Mouse (Mus musculus) liver, embryonic 12.5 days (tissue): ENCODE results near the gene Gm5617. TPM values are rescaled to one million over a fixed set of nuclear protein-coding genes. Genes with fewer than 3 reads are reported as not detected.
"Not testable (repeated sequence)": the region's sequence is repeated elsewhere in the genome, so short reads cannot be mapped to it uniquely, and the experiment has no call there.

Source experiments
- ATAC-seq: fragments of 200-750 bp; cut with Nextera tagmentation; 2 replicates; pipeline ENCODE4 v1.8.0; 2017; ENCODE audit warnings: moderate number of reproducible peaks, mild to moderate bottlenecking, moderate library complexity
- H3K27ac ChIP-seq: fragments of 300-500 bp; sonication (generic); 2 replicates; pipeline ENCODE4 v1.5.1; 2016; ENCODE audit warnings: mild to moderate bottlenecking
- H3K27me3 ChIP-seq: fragments of 300-500 bp; sonication (generic); replicated peaks from 2 replicates; pipeline ENCODE4 v1.6.1; 2016; ENCODE audit warnings: mild to moderate bottlenecking, moderate library complexity
- H3K36me3 ChIP-seq: fragments of 300-500 bp; sonication (generic); 2 replicates; pipeline ENCODE4 v1.6.1; 2016; ENCODE audit warnings: mild to moderate bottlenecking, moderate library complexity
- H3K4me1 ChIP-seq: fragments of 300-500 bp; sonication (generic); 2 replicates; pipeline ENCODE4 v1.6.1; 2016
- H3K4me2 ChIP-seq: fragments of 300-500 bp; sonication (generic); 2 replicates; pipeline ENCODE4 v1.6.1; 2016; ENCODE audit warnings: mild to moderate bottlenecking, moderate library complexity
- H3K4me3 ChIP-seq: fragments of 300-500 bp; sonication (generic); 2 replicates; pipeline ENCODE4 v1.5.1; 2016; ENCODE audit warnings: mild to moderate bottlenecking, moderate library complexity
- H3K9ac ChIP-seq: fragments of 300-500 bp; sonication (generic); 2 replicates; pipeline ENCODE4 v1.6.1; 2016; ENCODE audit warnings: mild to moderate bottlenecking, moderate library complexity
- H3K9me3 ChIP-seq: fragments of 300-500 bp; sonication (generic); replicated peaks from 2 replicates; pipeline ENCODE4 v1.6.1; 2016; ENCODE audit warnings: mild to moderate bottlenecking, moderate library complexity
- WGBS: fragments of 180-500 bp; shearing (Covaris S2); methylation state at CpG from one replicate; pipeline ENCODE4 v1.1.7; 2016; ENCODE audit not compliant: insufficient replicate concordance; 5-methylcytosine and 5-hydroxymethylcytosine counted together
- polyA plus RNA-seq: library from polyadenylated mRNA; unstranded; fragments of >200 nt; fragmentation: Nextera tagmentation; extraction: Ambion mirVana; gene quantifications from 2 replicates; pipeline ENCODE4 v1.2.1, GENCODE M21; 2016

Gm5617 gene
- 22.1 and 22.4 TPM in 2 replicates for polyA plus RNA-seq

- ATAC-seq: peak; percentile 100
- peak within 1 kb of the TSS; percentile 94 for H3K4me3 ChIP-seq
- H3K4me1 ChIP-seq: peaks cover 29% of the 10 kb centered on the region
- peak within 1 kb of the TSS; percentile 91 for H3K9ac ChIP-seq
- peak within 1 kb of the TSS; percentile 85 for H3K4me2 ChIP-seq
- 0 out of 2 replicates have a peak, but pooled peaks cover 3% of the 10 kb centered on the region for H3K27me3 ChIP-seq
- H3K27ac ChIP-seq: peak within 1 kb of the TSS; percentile 89
- WGBS: under 1% methylated on average over 72 of the region's 72 CpGs
- no peaks in the 10 kb centered on the region for H3K9me3 ChIP-seq
- H3K36me3 ChIP-seq: peaks cover 39% of the 10 kb centered on the region
These were observed at the start of gene Gm5617, which contains the start of gene Rbm7 for GRCm38 (mm10) chr9:48494817-48495547. Gene Gm5617, plus strand, starts transcription at chr9:48495442. Gene Rbm7, minus strand, starts transcription at chr9:48495299.

DNA sequence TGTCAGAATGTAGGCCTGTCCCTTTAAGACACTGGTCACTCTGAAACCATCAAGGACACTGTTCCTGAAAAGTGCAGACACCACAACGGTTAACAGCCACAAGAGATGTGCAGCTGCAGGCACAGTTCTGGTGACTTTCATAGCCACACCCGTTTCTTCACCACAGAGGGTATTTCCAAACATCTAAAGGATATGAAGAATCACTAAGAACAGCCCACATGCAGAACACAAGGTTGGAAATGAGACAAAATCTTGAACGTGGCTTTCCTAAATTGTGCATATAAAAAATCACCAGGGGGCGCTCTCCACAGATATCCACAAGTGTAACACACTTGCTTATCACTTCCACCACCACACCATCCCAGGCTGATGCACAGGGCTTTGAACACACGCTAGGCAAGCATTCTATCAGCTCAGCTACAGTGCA, 47.4 kb upstream of the Gm5617 start:
- Histone ChIP-seq H3K9me3 (no peaks in the 10 kb centered on the region), H3K27me3 (no peaks in the 10 kb centered on the region), H3K4me2 (no peak overlapping the region), H3K36me3 (no peaks in the 10 kb centered on the region), H3K9ac (no peak overlapping the region), H3K4me1 (no peaks in the 10 kb centered on the region), H3K27ac (no peak overlapping the region), H3K4me3 (no peak overlapping the region)
- peak; percentile 59; the same call in 1 of the 2 replicates for ATAC-seq
- 20% methylated on average over 5 of the region's 5 CpGs for WGBS

GRCm38 (mm10) chr9:48450066-48450465, 45.2 kb upstream of the Gm5617 start:
- no peaks in the 10 kb centered on the region for H3K4me1 ChIP-seq
- H3K9me3 ChIP-seq: no peaks in the 10 kb centered on the region
- H3K4me3 ChIP-seq: no peak overlapping the region
- no peak overlapping the region for H3K4me2 ChIP-seq
- no peak overlapping the region for H3K9ac ChIP-seq
- 76% methylated on average over 17 of the region's 17 CpGs for WGBS
- no peaks in the 10 kb centered on the region for H3K36me3 ChIP-seq
- ATAC-seq: no peak
- H3K27me3 ChIP-seq: no peaks in the 10 kb centered on the region
- H3K27ac ChIP-seq: no peak overlapping the region

DNA sequence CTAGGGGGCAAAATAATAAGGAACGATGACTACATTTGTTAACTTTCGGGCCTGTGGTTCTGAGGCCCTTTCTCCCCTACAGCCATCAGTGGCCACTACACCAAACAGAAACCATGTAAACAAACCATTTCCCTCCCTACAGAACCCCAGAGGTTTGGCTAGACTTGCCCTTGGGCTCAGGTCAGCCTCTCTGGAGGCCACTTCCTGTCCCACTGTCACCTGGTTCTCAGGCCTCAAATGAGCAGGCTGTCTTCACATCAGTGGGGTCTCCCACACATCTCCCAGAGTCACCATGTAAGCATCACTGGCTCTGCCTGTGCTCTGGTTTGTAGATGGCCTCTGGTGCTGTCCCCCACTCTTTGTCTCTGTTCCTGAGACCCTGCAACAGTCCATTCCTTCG, 39.3 kb upstream of the Gm5617 start:
- no peak for ATAC-seq
- H3K4me1 ChIP-seq: no peaks in the 10 kb centered on the region
- no peak overlapping the region for H3K4me3 ChIP-seq
- H3K27ac ChIP-seq: no peak overlapping the region
- no peaks in the 10 kb centered on the region for H3K27me3 ChIP-seq
- H3K9ac ChIP-seq: no peak overlapping the region
- H3K36me3 ChIP-seq: no peaks in the 10 kb centered on the region
- H3K4me2 ChIP-seq: no peak overlapping the region
- 79% methylated on average over 3 of the region's 3 CpGs for whole genome bisulfite sequencing
- no peaks in the 10 kb centered on the region for H3K9me3 ChIP-seq

DNA sequence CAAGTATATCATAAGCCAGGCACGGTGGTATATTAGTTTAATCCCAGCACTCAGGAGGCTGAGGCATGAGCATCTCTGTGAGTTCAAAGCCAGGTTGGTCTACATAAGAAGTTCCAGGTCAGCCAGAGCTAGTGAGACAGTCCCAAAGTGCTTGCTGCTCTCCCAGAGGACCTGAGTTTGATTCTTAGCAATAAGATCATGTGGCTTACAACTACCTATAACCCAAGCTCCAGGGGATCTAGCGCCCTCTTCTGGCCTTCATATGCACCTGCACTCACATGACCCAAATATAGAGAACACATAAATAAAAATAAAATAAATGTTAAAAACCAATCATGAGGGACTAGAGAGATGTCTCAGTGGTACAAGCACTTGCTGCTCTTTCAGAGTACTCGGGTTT, 36.4 kb upstream of the Gm5617 start:
- Histone ChIP-seq H3K36me3 (no peaks in the 10 kb centered on the region), H3K9ac (no peak overlapping the region), H3K4me2 (no peak overlapping the region), H3K9me3 (no peaks in the 10 kb centered on the region), H3K4me3 (no peak overlapping the region), H3K27ac (no peak overlapping the region), H3K27me3 (no peaks in the 10 kb centered on the region), H3K4me1 (no peaks in the 10 kb centered on the region)
- WGBS: 51% methylated on average over 3 of the region's 3 CpGs
- no peak for ATAC-seq

- no peak overlapping the region for H3K9ac ChIP-seq
- no peaks in the 10 kb centered on the region for H3K36me3 ChIP-seq
- no peaks in the 10 kb centered on the region for H3K9me3 ChIP-seq
- no peak for ATAC-seq
- no peak overlapping the region for H3K4me2 ChIP-seq
- H3K27me3 ChIP-seq: no peaks in the 10 kb centered on the region
- no peaks in the 10 kb centered on the region for H3K4me1 ChIP-seq
- H3K4me3 ChIP-seq: no peak overlapping the region
- H3K27ac ChIP-seq: no peak overlapping the region
- WGBS: 87% methylated on average over 5 of the region's 5 CpGs
These were observed 35.9 kb upstream of the Gm5617 start for GRCm38 (mm10) chr9:48459391-48459790.

DNA sequence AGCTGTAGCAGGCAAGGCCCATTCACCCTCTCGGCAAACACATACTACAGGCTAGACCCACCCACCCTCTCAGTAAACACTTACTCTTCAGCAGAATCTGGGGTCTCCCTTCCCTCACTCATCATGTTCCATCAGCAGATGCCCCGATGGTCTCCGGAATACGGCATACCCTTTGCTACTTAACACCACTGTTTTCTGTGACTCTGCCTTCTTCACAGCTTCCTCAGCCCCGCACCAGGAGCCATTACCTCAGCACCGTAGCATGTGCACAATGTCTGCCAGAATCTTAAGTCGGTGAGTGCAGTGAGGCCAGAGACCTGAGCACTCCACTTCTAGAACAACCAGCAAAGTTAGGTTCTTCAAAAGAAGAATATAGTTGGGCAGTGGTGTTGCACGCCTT, 34.5 kb upstream of the Gm5617 start:
- ATAC-seq: no peak
- 84% methylated on average over 8 of the region's 8 CpGs for WGBS

GRCm38 (mm10) chr9:48461545-48461944, 33.7 kb upstream of the Gm5617 start:
- H3K4me1 ChIP-seq: no peaks in the 10 kb centered on the region
- no peak overlapping the region for H3K9ac ChIP-seq
- peaks cover 7% of the 10 kb centered on the region; the same call in 1 of the 2 replicates for H3K9me3 ChIP-seq
- no peak for ATAC-seq
- 74% methylated on average over 3 of the region's 3 CpGs for WGBS
- no peak overlapping the region for H3K27ac ChIP-seq
- no peak overlapping the region for H3K4me3 ChIP-seq
- peaks cover 12% of the 10 kb centered on the region for H3K36me3 ChIP-seq
- no peaks in the 10 kb centered on the region for H3K27me3 ChIP-seq
- no peak overlapping the region for H3K4me2 ChIP-seq

More for the DNA sequence above, 34.5 kb upstream of the Gm5617 start:
- H3K27ac ChIP-seq: no peak overlapping the region
- no peak overlapping the region for H3K4me3 ChIP-seq
- H3K4me2 ChIP-seq: no peak overlapping the region
- peaks cover 7% of the 10 kb centered on the region for H3K36me3 ChIP-seq
- no peak overlapping the region for H3K9ac ChIP-seq
- H3K9me3 ChIP-seq: peaks cover 6% of the 10 kb centered on the region; the same call in 1 of the 2 replicates
- H3K27me3 ChIP-seq: no peaks in the 10 kb centered on the region
- H3K4me1 ChIP-seq: no peaks in the 10 kb centered on the region

DNA sequence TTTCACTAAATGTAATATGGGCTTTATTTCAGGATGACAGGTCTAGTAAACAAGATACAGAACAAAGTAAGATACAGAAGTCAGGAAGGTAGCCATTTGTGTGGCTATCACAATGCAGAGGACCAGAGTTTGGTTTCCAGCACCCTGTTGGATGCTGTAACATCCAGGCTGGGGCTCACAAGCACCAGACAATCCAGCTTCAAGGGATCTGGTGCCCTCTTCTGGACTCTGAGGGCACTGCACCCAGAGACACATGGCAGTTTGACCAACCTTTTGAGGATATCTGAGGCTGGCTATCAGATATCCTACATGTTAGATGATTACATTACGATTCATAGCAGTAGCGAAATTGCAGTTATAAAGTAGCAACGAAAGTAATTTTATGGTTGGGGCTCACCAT, 29.6 kb upstream of the Gm5617 start:
- H3K4me1 ChIP-seq: no peaks in the 10 kb centered on the region
- peaks cover 7% of the 10 kb centered on the region; the same call in 1 of the 2 replicates for H3K9me3 ChIP-seq
- no peak overlapping the region for H3K4me3 ChIP-seq
- no peaks in the 10 kb centered on the region for H3K27me3 ChIP-seq
- no peak overlapping the region for H3K27ac ChIP-seq
- H3K4me2 ChIP-seq: no peak overlapping the region
- H3K9ac ChIP-seq: no peak overlapping the region
- WGBS: 85% methylated on average over 3 of the region's 3 CpGs
- peaks cover 49% of the 10 kb centered on the region for H3K36me3 ChIP-seq
- ATAC-seq: no peak

DNA sequence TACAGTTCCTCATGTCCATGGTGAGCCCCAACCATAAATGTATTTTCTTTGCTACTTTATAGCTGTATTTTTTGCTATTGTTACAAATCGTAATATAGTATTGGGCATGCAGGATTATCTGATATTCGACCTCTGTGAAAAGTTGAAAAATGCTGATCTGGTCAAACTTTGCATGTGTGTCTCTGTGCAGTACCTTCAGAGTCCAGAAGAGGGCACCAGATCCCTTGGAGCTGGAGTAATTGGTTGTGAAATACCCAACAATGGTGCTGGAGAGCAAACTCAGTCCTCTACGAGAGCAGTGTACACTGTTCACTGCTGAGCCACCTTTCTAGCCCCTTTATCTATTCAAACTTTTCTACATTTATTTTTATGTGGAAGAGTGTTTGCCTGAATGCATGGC, 28.4 kb upstream of the Gm5617 start:
- Histone ChIP-seq H3K9me3 (peaks cover 7% of the 10 kb centered on the region; the same call in 1 of the 2 replicates), H3K27ac (no peak overlapping the region), H3K4me1 (no peaks in the 10 kb centered on the region), H3K27me3 (no peaks in the 10 kb centered on the region), H3K36me3 (peaks cover 60% of the 10 kb centered on the region), H3K9ac (no peak overlapping the region), H3K4me3 (no peak overlapping the region), H3K4me2 (no peak overlapping the region)
- WGBS: 55% methylated on average over 3 of the region's 3 CpGs
- ATAC-seq: no peak

GRCm38 (mm10) chr9:48467471-48467870, 27.8 kb upstream of the Gm5617 start:
- not testable (repeated sequence) for H3K27ac ChIP-seq, H3K9ac ChIP-seq, ATAC-seq, H3K4me1 ChIP-seq, H3K4me3 ChIP-seq, H3K27me3 ChIP-seq, H3K4me2 ChIP-seq, H3K9me3 ChIP-seq
- 89% methylated on average over 5 of the region's 5 CpGs for WGBS
- H3K36me3 ChIP-seq: peaks cover 67% of the 10 kb centered on the region

DNA sequence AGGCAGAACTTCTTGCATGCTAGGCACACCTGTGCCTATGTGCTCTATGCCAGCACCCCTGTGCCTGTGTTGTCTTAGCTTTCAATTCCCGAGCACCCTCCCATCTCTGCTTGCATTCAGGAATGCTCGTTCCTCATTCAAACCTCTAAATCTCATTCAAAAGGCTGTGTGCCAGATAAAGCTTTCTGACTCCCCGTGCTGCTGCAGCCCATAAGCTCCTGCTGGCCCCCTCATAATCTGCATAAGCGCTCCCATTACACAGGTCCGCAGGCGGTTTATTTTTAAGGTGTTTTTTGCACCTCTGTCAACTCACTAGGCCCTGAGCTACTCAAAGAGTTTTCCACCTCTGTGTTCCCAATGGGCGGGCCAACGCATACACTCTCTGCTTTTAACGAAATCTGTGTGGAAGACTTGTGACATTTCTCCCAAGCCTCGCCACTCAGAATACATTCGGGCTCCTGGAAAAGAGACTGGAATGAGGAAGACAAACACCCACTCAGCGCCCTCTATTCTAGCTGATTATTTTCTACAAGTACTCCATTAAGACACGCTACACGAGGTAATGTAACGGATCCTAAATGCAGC, 22.7 kb upstream of the Gm5617 start:
- peaks cover 87% of the 10 kb centered on the region for H3K36me3 ChIP-seq
- no peak overlapping the region for H3K4me3 ChIP-seq
- no peak overlapping the region for H3K9ac ChIP-seq
- no peak overlapping the region for H3K27ac ChIP-seq
- no peaks in the 10 kb centered on the region for H3K9me3 ChIP-seq
- no peak overlapping the region for H3K4me2 ChIP-seq
- H3K4me1 ChIP-seq: peaks cover 14% of the 10 kb centered on the region
- ATAC-seq: no peak
- no peaks in the 10 kb centered on the region for H3K27me3 ChIP-seq
- 84% methylated on average over 15 of the region's 15 CpGs for WGBS
